Mouse (Mus musculus) hindbrain, embryonic 12.5 days (tissue): ENCODE data around the gene Cers2. TPM values are rescaled to one million over a fixed set of nuclear protein-coding genes. Genes with fewer than 3 reads are reported as not detected.

Experiments used
- ATAC-seq: fragments of 200-750 bp; cut with Nextera tagmentation; 2 replicates; pipeline ENCODE4 v1.8.0; 2017; ENCODE audit warnings: moderate TSS enrichment; ENCODE audit not compliant: low FRiP score
- H3K27ac ChIP-seq: fragments of 300-500 bp; sonication (generic); 2 replicates; pipeline ENCODE4 v1.5.1; 2016; ENCODE audit warnings: mild to moderate bottlenecking
- H3K27me3 ChIP-seq: fragments of 300-500 bp; sonication (generic); 2 replicates; pipeline ENCODE4 v1.6.1; 2016; ENCODE audit warnings: mild to moderate bottlenecking
- H3K36me3 ChIP-seq: fragments of 300-500 bp; sonication (generic); 2 replicates; pipeline ENCODE4 v1.6.1; 2016; ENCODE audit warnings: mild to moderate bottlenecking
- H3K4me1 ChIP-seq: fragments of 300-500 bp; sonication (generic); 2 replicates; pipeline ENCODE4 v1.6.1; 2016
- H3K4me2 ChIP-seq: fragments of 300-500 bp; sonication (generic); replicated peaks from 2 replicates; pipeline ENCODE4 v1.6.1; 2016; ENCODE audit warnings: mild to moderate bottlenecking
- H3K4me3 ChIP-seq: fragments of 300-500 bp; sonication (generic); 2 replicates; pipeline ENCODE4 v1.5.1; 2016; ENCODE audit warnings: mild to moderate bottlenecking
- H3K9ac ChIP-seq: fragments of 300-500 bp; sonication (generic); 2 replicates; pipeline ENCODE4 v1.6.1; 2016; ENCODE audit warnings: mild to moderate bottlenecking, moderate library complexity
- H3K9me3 ChIP-seq: fragments of 300-500 bp; sonication (generic); replicated peaks from 2 replicates; pipeline ENCODE4 v1.6.1; 2016; ENCODE audit warnings: mild to moderate bottlenecking
- WGBS: fragments of 180-500 bp; shearing (Covaris S2); methylation state at CpG from one replicate; pipeline ENCODE4 v1.1.7; 2016; 5-methylcytosine and 5-hydroxymethylcytosine counted together
- polyA plus RNA-seq: library from polyadenylated mRNA; unstranded; fragments of >200 nt; fragmentation: Nextera tagmentation; extraction: Ambion mirVana; gene quantifications from 2 replicates; pipeline ENCODE4 v1.2.1, GENCODE M21; 2016

Cers2 gene
- polyA plus RNA-seq, result 115 TPM in 2 replicates

DNA sequence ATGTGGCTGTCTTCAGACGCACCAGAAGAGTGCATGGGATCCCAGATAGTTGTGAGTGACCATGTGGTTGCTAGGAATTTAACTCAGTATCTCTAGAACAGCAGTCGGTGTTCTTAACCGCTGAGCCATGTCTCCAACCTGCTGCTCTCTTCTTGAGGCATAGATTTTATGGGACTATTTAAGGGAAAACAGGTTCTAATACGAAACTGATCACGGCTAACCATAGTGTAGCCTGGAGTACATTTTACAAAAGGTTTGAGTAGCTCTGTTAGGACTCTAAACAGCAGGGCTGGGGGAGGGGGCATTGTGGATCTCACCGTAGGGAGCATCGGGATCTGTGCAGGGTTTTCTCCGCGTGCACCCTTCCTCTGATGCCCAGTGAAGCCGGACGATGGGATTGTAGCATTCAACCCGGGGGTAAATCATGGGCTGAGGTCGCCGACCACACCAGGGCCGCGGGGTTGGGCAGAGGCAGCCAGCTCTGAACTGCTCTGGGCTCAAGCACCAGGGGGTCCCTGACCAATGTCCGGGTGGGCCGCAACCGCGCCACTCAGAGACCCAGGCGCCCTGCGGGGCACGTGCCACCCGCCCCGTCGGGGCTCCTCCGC is at the start of gene Cers2:
Cers2 (plus strand) TSS at position 306 of the 608 bp plus-strand sequence.
- Histone ChIP-seq H3K9ac (peak within 1 kb of the TSS; percentile 95), H3K4me1 (peaks cover 33% of the 10 kb centered on the region), H3K27ac (peak within 1 kb of the TSS; percentile 94), H3K36me3 (no peaks in the 10 kb centered on the region), H3K27me3 (no peaks in the 10 kb centered on the region), H3K4me2 (peak within 1 kb of the TSS; percentile 79), H3K4me3 (peak within 1 kb of the TSS; percentile 92), H3K9me3 (no peaks in the 10 kb centered on the region)
- ATAC-seq, result no peak
- 3% methylated on average over 27 of the region's 27 CpGs for WGBS

DNA sequence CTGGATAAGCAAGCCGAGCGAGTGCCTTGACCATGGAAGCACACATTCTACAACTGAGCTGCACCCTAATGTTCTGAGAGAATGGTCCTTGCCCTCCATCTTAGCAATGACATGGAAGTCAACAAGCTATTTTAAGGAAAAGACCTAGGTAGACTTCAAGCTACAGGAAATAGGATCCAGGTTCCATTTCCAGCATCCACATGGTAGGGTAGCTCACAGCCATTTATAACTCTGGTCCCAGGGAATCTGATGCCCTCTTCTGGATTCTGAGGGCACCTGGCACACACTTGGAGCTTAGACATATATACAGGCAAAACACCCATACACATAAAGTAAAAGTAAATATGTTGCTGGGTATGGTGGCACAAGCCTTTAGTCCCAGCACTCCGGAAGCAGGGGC is 48.5 kb upstream of the Cers2 start:
- Histone ChIP-seq H3K27me3 (no peaks in the 10 kb centered on the region), H3K4me3 (no peak overlapping the region), H3K4me1 (no peaks in the 10 kb centered on the region), H3K4me2 (no peak overlapping the region), H3K9ac (no peak overlapping the region), H3K9me3 (no peaks in the 10 kb centered on the region), H3K36me3 (peaks cover 40% of the 10 kb centered on the region), H3K27ac (no peak overlapping the region)
- 94% methylated on average over 3 of the region's 3 CpGs for WGBS
- no peak for ATAC-seq

DNA sequence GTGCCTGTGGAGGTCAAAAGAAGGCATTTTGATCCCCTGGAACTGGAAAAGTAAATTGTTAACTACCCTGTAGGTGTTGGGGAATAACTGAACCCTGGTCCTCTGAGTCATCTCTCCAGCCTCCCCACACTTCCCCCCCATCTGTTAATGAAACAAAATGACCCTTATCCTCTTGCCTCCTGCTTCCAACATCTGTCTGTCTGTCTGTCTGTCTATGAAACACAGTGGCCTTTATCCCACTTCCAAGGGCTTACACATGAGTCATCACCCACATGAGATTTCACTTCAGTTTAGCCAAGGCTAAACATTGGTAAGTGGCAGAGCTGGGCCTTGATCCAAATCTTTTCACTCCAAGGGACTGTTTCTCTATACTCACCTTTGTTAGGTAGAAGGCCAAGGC is 46.7 kb upstream of the Cers2 start:
- Histone ChIP-seq H3K4me3 (no peak overlapping the region), H3K27ac (no peak overlapping the region), H3K4me2 (no peak overlapping the region), H3K9me3 (no peaks in the 10 kb centered on the region), H3K4me1 (no peaks in the 10 kb centered on the region), H3K9ac (no peak overlapping the region), H3K27me3 (no peaks in the 10 kb centered on the region), H3K36me3 (peaks cover 35% of the 10 kb centered on the region)
- no peak for ATAC-seq

DNA sequence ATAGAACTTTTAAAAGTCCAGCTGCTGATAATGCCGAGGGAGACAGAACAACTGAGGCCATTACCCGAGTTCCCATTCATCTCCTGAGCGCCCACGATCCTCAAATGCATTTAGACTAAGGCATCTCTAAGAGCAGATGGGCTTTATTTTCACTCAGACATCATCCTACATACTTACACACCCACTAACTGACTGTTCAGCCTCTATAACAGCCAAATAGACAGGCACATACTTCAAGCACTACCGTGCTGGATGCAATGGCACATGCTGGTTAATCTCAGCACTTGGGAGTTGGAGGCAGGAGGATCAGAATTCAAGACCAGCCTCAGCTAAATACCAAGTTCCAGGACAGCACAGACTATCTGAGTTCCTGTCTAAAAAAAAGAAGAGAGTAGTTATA is 44.8 kb upstream of the Cers2 start:
- ATAC-seq, result no peak
- 88% methylated on average over 5 of the region's 5 CpGs for WGBS
- Histone ChIP-seq H3K36me3 (peaks cover 25% of the 10 kb centered on the region), H3K4me2 (no peak overlapping the region), H3K4me1 (no peaks in the 10 kb centered on the region), H3K9me3 (no peaks in the 10 kb centered on the region), H3K4me3 (no peak overlapping the region), H3K9ac (no peak overlapping the region), H3K27me3 (no peaks in the 10 kb centered on the region), H3K27ac (no peak overlapping the region)

DNA sequence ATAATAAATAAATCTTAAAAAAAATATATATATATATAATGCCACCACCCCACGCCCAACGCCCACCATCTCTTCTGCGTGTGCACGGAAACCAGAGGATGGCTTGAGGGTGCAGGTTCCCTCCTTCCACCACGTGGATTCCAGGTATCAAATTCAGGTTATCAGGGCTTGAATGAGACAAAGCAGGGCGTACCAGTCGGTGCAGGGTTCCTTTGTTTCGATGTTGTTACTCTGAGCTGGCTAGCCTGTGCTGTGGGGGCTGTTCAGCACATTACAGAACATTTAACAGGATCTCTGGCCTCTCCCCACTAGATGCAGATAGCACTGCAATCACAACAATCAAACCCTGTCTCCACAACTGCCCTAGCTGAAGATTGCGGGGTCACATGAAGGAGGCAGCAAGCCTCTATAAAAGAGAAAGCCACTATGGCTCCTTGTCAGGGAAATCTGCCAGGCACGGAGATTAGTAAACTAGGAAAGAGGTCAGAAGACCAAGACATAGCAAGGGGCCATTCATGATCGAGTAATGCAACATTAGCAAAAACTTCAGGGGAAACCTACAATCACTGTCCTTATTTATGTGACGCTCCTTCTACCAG is 43.7 kb upstream of the Cers2 start:
- Histone ChIP-seq H3K9ac (no peak overlapping the region), H3K4me2 (no peak overlapping the region), H3K27me3 (no peaks in the 10 kb centered on the region), H3K4me1 (no peaks in the 10 kb centered on the region), H3K4me3 (no peak overlapping the region), H3K9me3 (no peaks in the 10 kb centered on the region), H3K36me3 (peaks cover 22% of the 10 kb centered on the region), H3K27ac (no peak overlapping the region)
- no peak for ATAC-seq
- 89% methylated on average over 12 of the region's 12 CpGs for WGBS

DNA sequence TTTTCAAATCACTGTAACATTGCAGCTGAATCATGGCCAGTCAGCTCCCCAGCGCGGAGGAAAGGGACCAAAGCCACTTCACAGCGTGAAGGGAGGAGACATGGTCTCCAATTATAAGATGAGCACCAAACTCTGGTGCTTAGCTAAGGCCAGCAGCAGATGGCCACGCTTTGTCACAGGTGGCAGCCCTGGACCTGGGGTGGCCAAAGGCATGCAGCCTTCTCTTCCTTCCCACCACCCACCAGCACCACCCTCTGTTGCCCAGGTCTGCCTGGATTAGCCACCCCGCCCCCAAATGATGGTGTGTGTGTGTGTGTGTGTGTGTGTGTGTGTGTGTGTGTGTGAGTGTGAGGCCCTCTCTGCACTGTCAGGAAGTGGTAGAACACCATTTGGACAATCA is 41.1 kb upstream of the Cers2 start:
- H3K9me3 ChIP-seq, result no peaks in the 10 kb centered on the region
- H3K27ac ChIP-seq, result no peak overlapping the region
- H3K4me2 ChIP-seq, result no peak overlapping the region
- ATAC-seq, result no peak
- 96% methylated on average over 5 of the region's 5 CpGs for WGBS
- H3K9ac ChIP-seq, result no peak overlapping the region
- H3K27me3 ChIP-seq, result no peaks in the 10 kb centered on the region
- H3K4me3 ChIP-seq, result no peak overlapping the region
- no peaks in the 10 kb centered on the region for H3K4me1 ChIP-seq
- H3K36me3 ChIP-seq, result peaks cover 7% of the 10 kb centered on the region; the same call in 1 of the 2 replicates

DNA sequence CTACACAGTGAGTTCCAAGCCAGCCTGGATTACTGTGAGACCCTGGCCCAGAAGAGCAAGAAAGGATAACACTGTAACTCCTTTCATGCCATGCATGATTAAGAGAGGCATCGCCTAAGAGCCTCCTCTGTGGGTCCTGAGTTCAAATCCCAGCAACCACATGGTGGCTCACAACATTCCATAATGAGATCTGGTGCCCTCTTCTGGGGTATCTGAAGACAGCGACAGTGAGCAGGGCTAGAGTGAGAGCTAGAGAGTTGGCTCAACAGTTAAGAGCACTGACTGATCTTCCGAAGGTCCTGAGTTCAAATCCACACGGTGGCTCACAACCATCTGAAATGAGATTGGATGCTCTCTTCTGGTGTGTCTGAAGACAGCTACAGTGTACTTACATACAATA is 40.1 kb upstream of the Cers2 start:
- Histone ChIP-seq H3K36me3 (peaks cover 7% of the 10 kb centered on the region; the same call in 1 of the 2 replicates), H3K9ac (no peak overlapping the region), H3K4me1 (0 out of 2 replicates have a peak, but pooled peaks cover under 1% of the 10 kb centered on the region), H3K9me3 (no peaks in the 10 kb centered on the region), H3K27ac (no peak overlapping the region), H3K4me3 (no peak overlapping the region), H3K27me3 (no peaks in the 10 kb centered on the region), H3K4me2 (no peak overlapping the region)
- ATAC-seq, result no peak
- WGBS, result 91% methylated on average over 4 of the region's 4 CpGs

DNA sequence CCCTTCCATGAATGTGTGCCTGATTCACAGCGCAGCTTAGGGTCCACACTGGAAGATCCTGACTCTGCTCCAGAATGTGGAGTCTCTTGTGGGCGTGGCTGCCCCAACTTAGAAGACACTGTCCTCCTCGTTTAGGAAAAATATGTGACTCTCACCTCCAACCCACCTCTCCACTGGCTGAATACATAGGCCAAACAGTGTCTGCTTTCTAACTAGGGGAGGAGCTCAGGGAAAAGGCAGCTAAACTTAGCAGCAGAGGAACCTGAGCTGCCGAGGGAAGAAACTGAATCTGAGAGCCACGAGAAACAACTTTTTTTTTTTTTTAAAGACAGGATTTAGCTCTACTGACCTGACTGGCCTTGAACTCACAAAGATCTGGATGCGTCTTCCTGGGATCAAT is 39.4 kb upstream of the Cers2 start:
- Histone ChIP-seq H3K4me2 (no peak overlapping the region), H3K36me3 (peaks cover 7% of the 10 kb centered on the region; the same call in 1 of the 2 replicates), H3K9ac (no peak overlapping the region), H3K27me3 (no peaks in the 10 kb centered on the region), H3K4me3 (no peak overlapping the region), H3K4me1 (0 out of 2 replicates have a peak, but pooled peaks cover 5% of the 10 kb centered on the region), H3K27ac (no peak overlapping the region), H3K9me3 (no peaks in the 10 kb centered on the region)
- no peak for ATAC-seq
- WGBS, result 86% methylated on average over 6 of the region's 6 CpGs

DNA sequence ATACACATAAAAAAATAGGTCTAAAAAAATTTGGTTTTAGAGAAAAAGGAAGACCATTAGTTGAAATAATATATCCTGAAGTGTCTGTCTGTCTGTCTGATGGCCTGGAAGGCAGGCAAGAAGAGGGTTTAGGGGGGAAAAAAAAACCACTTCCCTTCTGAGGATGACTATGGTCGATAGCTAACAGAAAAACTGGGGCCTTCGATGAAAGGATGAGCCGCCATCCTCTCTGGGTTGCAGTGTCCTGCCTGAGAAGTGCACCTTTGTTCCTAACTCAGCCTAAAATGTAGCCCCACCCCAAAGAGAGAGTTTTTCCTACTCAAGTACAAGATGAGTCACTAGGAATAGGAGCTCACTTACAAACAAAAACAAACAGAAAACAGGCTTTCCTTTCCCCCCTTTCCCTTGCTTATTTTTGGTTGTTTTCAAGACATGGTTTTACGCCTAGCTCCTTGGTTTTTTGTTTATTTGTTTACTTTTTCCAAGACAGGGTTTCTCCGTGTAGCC is 38.1 kb upstream of the Cers2 start:
- H3K9ac ChIP-seq, result no peak overlapping the region
- no peak for ATAC-seq
- no peak overlapping the region for H3K4me2 ChIP-seq

DNA sequence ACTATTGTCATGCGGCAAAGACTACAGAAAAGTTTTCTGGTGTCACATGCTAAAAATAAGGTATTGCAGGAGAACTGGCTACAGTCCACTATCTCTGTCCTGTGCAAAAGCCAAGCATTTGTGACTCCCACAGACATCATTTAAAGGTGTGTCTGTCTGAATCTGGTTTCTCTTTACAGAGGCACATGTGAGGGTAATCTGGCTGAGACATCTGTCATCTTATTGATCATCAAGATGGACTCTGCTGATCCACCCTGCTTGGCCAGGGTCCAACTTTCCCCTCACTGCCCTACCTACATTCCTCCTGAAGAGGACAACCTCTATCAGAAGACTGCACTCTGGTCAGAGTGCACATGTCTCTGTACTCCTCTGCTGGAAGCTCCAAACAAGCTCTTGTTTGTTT is 37.4 kb upstream of the Cers2 start:
- H3K9me3 ChIP-seq, result no peaks in the 10 kb centered on the region
- H3K4me2 ChIP-seq, result no peak overlapping the region
- peaks cover 10% of the 10 kb centered on the region; the same call in 1 of the 2 replicates for H3K4me1 ChIP-seq
- H3K27ac ChIP-seq, result no peak overlapping the region
- H3K27me3 ChIP-seq, result no peaks in the 10 kb centered on the region
- ATAC-seq, result no peak
- H3K4me3 ChIP-seq, result no peak overlapping the region
- 100% methylated on average over 1 of the region's 1 CpGs for WGBS
- no peak overlapping the region for H3K9ac ChIP-seq
- peaks cover 7% of the 10 kb centered on the region; the same call in 1 of the 2 replicates for H3K36me3 ChIP-seq

More for the DNA sequence above, 38.1 kb upstream of the Cers2 start:
- H3K4me1 ChIP-seq, result peaks cover 10% of the 10 kb centered on the region; the same call in 1 of the 2 replicates
- no peaks in the 10 kb centered on the region for H3K9me3 ChIP-seq
- no peak overlapping the region for H3K4me3 ChIP-seq
- no peaks in the 10 kb centered on the region for H3K27me3 ChIP-seq
- 88% methylated on average over 5 of the region's 5 CpGs for WGBS
- no peak overlapping the region for H3K27ac ChIP-seq
- peaks cover 7% of the 10 kb centered on the region; the same call in 1 of the 2 replicates for H3K36me3 ChIP-seq

DNA sequence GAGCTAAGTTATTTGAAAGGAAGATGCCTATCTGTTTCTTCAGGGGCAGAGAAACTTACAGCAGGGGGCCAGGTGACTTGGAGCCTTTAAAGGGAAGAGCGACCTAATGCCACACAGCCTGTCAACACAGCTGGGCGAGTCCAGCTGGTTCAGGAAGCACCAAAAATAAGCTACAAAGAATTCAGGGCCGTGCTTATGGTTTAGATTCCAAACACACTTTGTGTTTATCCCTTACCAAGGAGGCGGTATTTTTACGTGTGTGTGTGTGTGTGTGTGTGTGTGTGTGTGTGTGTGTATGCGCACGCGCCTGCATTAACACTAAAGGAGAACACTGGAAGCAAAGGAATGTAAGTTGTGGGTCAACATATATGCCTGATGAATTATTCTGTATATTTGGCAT is 33.8 kb upstream of the Cers2 start:
- peaks cover 27% of the 10 kb centered on the region for H3K4me1 ChIP-seq
- H3K4me3 ChIP-seq, result peak overlapping the region; percentile 69
- no peaks in the 10 kb centered on the region for H3K9me3 ChIP-seq
- H3K27ac ChIP-seq, result peak overlapping the region; percentile 98
- H3K27me3 ChIP-seq, result no peaks in the 10 kb centered on the region
- WGBS, result 30% methylated on average over 8 of the region's 8 CpGs
- H3K9ac ChIP-seq, result peak overlapping the region; percentile 84
- ATAC-seq, result no peak
- H3K4me2 ChIP-seq, result peak overlapping the region; percentile 68
- no peaks in the 10 kb centered on the region for H3K36me3 ChIP-seq

DNA sequence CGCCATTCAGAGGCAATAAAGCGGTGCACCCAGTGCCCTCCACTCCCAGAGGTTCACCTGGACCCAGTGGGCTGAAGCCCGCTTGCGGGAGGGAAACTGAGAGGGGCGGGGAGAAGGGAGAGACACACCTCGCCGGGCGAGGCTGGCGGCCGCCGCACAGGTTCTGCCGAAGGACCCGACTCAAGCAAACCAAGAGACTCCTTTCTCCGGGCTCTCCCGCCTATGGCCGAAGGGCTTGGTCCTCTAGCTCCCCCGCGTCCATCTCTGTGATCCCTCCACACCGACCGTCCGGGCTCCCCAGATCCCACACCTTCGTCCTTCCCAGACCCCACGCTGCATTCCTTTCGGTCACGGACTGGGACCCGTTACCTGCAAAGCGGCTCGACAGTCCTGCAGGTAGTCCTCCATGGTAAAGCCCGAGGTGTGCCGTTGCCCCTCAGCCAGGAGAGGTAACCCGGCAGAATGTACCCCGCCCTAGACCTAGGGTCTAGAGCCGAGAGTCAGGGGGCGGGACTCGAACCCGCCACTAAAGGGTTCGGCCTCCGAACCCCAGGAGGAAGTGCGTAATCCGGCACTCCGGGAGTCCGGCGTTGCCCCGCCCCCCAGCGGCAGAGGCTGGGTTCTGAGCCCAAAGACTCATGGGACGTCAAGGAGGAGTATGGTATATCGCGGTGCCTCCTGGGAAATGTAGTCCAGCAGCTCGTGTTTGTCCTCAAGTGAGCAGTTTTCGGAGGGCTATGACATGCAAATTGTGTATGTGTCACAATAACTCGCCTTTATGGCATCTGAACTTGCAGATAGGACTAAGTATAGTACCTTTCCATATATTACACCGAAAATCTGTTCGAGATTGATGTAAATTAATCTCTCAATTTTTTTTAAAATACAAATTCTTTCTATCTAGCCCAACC is 33.1 kb upstream of the Cers2 start, which contains the start of the genes Mindy1 and Prune1:
Mindy1 (plus strand) TSS at position 130 of the 911 bp plus-strand sequence.
Prune1 (minus strand) TSS at position 861 of the 911 bp plus-strand sequence.
- Histone ChIP-seq H3K36me3 (no peaks in the 10 kb centered on the region), H3K9ac (peak within 1 kb of the TSS; percentile 84), H3K9me3 (no peaks in the 10 kb centered on the region), H3K4me2 (peak within 1 kb of the TSS; percentile 68), H3K27me3 (no peaks in the 10 kb centered on the region), H3K4me3 (peak within 1 kb of the TSS; percentile 69), H3K4me1 (peaks cover 27% of the 10 kb centered on the region), H3K27ac (peak within 1 kb of the TSS; percentile 98)
- peak; percentile 90 for ATAC-seq
- 1% methylated on average over 52 of the region's 53 CpGs for WGBS
